Mouse (Mus musculus): ENCODE results near the gene Cdk5rap1.
"Not testable (repeated sequence)": the region's sequence is repeated elsewhere in the genome, so short reads cannot be mapped to it uniquely, and the experiment has no call there.

- TF ChIP-seq CTCF (IDR thresholded peaks at IDR 0.05; ENCODE audit: control insufficient read depth, insufficient read depth, insufficient read length); FOSL1 (IDR thresholded peaks at IDR 0.05; ENCODE audit: insufficient read depth, low read length, poor library complexity, severe bottlenecking); USF1 (IDR thresholded peaks at IDR 0.05; ENCODE audit: low read depth): not testable (repeated sequence)
These were observed 80.9 kb downstream of the Cdk5rap1 start for GRCm38 (mm10) chr2:154291866-154292265.

All from C2C12 (cell line).